Mouse (Mus musculus) C2C12 (cell line): ENCODE measurements around the gene H2al2a.

Source experiments
- CEBPB ChIP-seq: IDR thresholded peaks from one replicate; pipeline ENCODE4 v1.6.1; 2011; ENCODE audit warnings: low read depth, mild to moderate bottlenecking, control low read depth, moderate library complexity
- CTCF ChIP-seq: IDR thresholded peaks from one replicate; pipeline ENCODE4 v1.5.1; 2011; ENCODE audit not compliant: control insufficient read depth, insufficient read depth, insufficient read length
- MYOG ChIP-seq: IDR thresholded peaks from one replicate; pipeline ENCODE4 v1.6.1; 2011; ENCODE audit not compliant: control insufficient read depth, insufficient read length; ENCODE audit errors: extremely low read depth
- USF1 ChIP-seq: IDR thresholded peaks from one replicate; pipeline ENCODE4 v1.6.1; 2011; ENCODE audit warnings: low read depth, mild to moderate bottlenecking, control low read depth, moderate library complexity

GRCm38 (mm10) chr2:18041199-18041885, 44.6 kb upstream of the H2al2a start:
- TF ChIP-seq CTCF (no peak), USF1 (no peak), CEBPB (no peak), MYOG (no peak)
